Mouse (Mus musculus): Measurements from ENCODE around the gene Spint1. TPM values are rescaled to one million over a fixed set of nuclear protein-coding genes. Genes with fewer than 3 reads are reported as not detected.

Spint1 gene
- total RNA-seq, 1 experiment = 80.3 TPM

- in situ Hi-C loops (cut with MboI; ENCODE audit: low sequenced_read_pairs in 2 of 2, unreplicated experiment in 2 of 2) = no loop called here
- DNase-seq (ENCODE audit: low read depth, low spot score) = no peak
- Histone ChIP-seq H3K9ac (ENCODE audit: insufficient read depth, low read depth, low read length, poor library complexity, severe bottlenecking) (no peak overlapping the region), H3K36me3 (ENCODE audit: control insufficient read depth, insufficient read depth, low read length, poor library complexity, severe bottlenecking) (no peaks in the 10 kb centered on the region), H3K4me3 (ENCODE audit: insufficient read depth in 1 of 2, low read depth in 1 of 2, low read length in 2 of 2, poor library complexity in 1 of 2, severe bottlenecking in 1 of 2) (no peak overlapping the region), H3K27ac (ENCODE audit: insufficient read depth, low read depth, low read length, poor library complexity, severe bottlenecking) (no peak overlapping the region), H3K9me3 (ENCODE audit: control insufficient read depth, insufficient read depth, low read depth, low read length) (no peaks in the 10 kb centered on the region), H3K4me1 (ENCODE audit: control insufficient read depth in 2 of 2, insufficient read depth in 2 of 2, low read length in 2 of 2, poor library complexity in 1 of 2) (peaks cover 0 to 9% of the 10 kb centered on the region in 2 experiments; a peak in 2 of 4 replicates)
- TF ChIP-seq CHD2 (IDR thresholded peaks at IDR 0.05; ENCODE audit: low read depth, low read length) (no peak), MAFK (IDR thresholded peaks at IDR 0.05; ENCODE audit: insufficient read depth, low read depth, low read length) (no peak)
Observed at GRCm38 (mm10) chr2:119196316-119197108, 40.6 kb upstream of the Spint1 start.

GRCm38 (mm10) chr2:119197493-119197892 is 39.7 kb upstream of the Spint1 start:
- H3K9ac ChIP-seq (ENCODE audit: insufficient read depth, low read depth, low read length, poor library complexity, severe bottlenecking) = no peak overlapping the region
- no peak for DNase-seq (ENCODE audit: low read depth, low spot score)
- H3K4me1 ChIP-seq (ENCODE audit: control insufficient read depth in 2 of 2, insufficient read depth in 2 of 2, low read length in 2 of 2, poor library complexity in 1 of 2) = peaks cover 0 to 9% of the 10 kb centered on the region in 2 experiments; a peak in 2 of 4 replicates
- H3K4me3 ChIP-seq (ENCODE audit: insufficient read depth in 1 of 2, low read depth in 1 of 2, low read length in 2 of 2, poor library complexity in 1 of 2, severe bottlenecking in 1 of 2) = no peak overlapping the region
- TF ChIP-seq ZNF384 (IDR thresholded peaks at IDR 0.05; ENCODE audit: low read depth, low read length) = no peak
- TF ChIP-seq CHD2 (IDR thresholded peaks at IDR 0.05; ENCODE audit: low read depth, low read length) = no peak
- TF ChIP-seq ZC3H11A (IDR thresholded peaks at IDR 0.05; ENCODE audit: borderline replicate concordance, low read depth, low read length) = no peak
- no peak for TF ChIP-seq MAFK (IDR thresholded peaks at IDR 0.05; ENCODE audit: insufficient read depth, low read depth, low read length)
- TF ChIP-seq HCFC1 (IDR thresholded peaks at IDR 0.05; ENCODE audit: borderline replicate concordance, insufficient read depth, low read length) = no peak
- H3K9me3 ChIP-seq (ENCODE audit: control insufficient read depth, insufficient read depth, low read depth, low read length) = no peaks in the 10 kb centered on the region
- in situ Hi-C loops (cut with MboI; ENCODE audit: low sequenced_read_pairs in 2 of 2, unreplicated experiment in 2 of 2) = no loop called here
- H3K36me3 ChIP-seq (ENCODE audit: control insufficient read depth, insufficient read depth, low read length, poor library complexity, severe bottlenecking) = no peaks in the 10 kb centered on the region
- no peak overlapping the region for H3K27ac ChIP-seq (ENCODE audit: insufficient read depth, low read depth, low read length, poor library complexity, severe bottlenecking)

- TF ChIP-seq ZC3H11A (IDR thresholded peaks at IDR 0.05; ENCODE audit: borderline replicate concordance, low read depth, low read length) (no peak), ZNF384 (IDR thresholded peaks at IDR 0.05; ENCODE audit: low read depth, low read length) (no peak), CHD2 (IDR thresholded peaks at IDR 0.05; ENCODE audit: low read depth, low read length) (no peak), HCFC1 (IDR thresholded peaks at IDR 0.05; ENCODE audit: borderline replicate concordance, insufficient read depth, low read length) (no peak), MAFK (IDR thresholded peaks at IDR 0.05; ENCODE audit: insufficient read depth, low read depth, low read length) (no peak)
- Histone ChIP-seq H3K9me3 (ENCODE audit: control insufficient read depth, insufficient read depth, low read depth, low read length) (no peaks in the 10 kb centered on the region), H3K36me3 (ENCODE audit: control insufficient read depth, insufficient read depth, low read length, poor library complexity, severe bottlenecking) (no peaks in the 10 kb centered on the region), H3K9ac (ENCODE audit: insufficient read depth, low read depth, low read length, poor library complexity, severe bottlenecking) (no peak overlapping the region), H3K4me3 (ENCODE audit: insufficient read depth in 1 of 2, low read depth in 1 of 2, low read length in 2 of 2, poor library complexity in 1 of 2, severe bottlenecking in 1 of 2) (no peak overlapping the region), H3K27ac (ENCODE audit: insufficient read depth, low read depth, low read length, poor library complexity, severe bottlenecking) (no peak overlapping the region), H3K4me1 (ENCODE audit: control insufficient read depth in 2 of 2, insufficient read depth in 2 of 2, low read length in 2 of 2, poor library complexity in 1 of 2) (peaks cover 0 to 9% of the 10 kb centered on the region in 2 experiments; a peak in 2 of 4 replicates)
- DNase-seq (ENCODE audit: low read depth, low spot score) = no peak
- in situ Hi-C loops (cut with MboI; ENCODE audit: low sequenced_read_pairs in 2 of 2, unreplicated experiment in 2 of 2) = no loop called here
Observed at GRCm38 (mm10) chr2:119198049-119198448, 39.1 kb upstream of the Spint1 start.

- Histone ChIP-seq H3K9me3 (ENCODE audit: control insufficient read depth, insufficient read depth, low read depth, low read length) (no peaks in the 10 kb centered on the region), H3K27ac (ENCODE audit: insufficient read depth, low read depth, low read length, poor library complexity, severe bottlenecking) (no peak overlapping the region), H3K4me1 (ENCODE audit: control insufficient read depth in 2 of 2, insufficient read depth in 2 of 2, low read length in 2 of 2, poor library complexity in 1 of 2) (peaks cover 0 to 7% of the 10 kb centered on the region in 2 experiments; a peak in 1 of 4 replicates), H3K9ac (ENCODE audit: insufficient read depth, low read depth, low read length, poor library complexity, severe bottlenecking) (no peak overlapping the region), H3K36me3 (ENCODE audit: control insufficient read depth, insufficient read depth, low read length, poor library complexity, severe bottlenecking) (no peaks in the 10 kb centered on the region), H3K4me3 (ENCODE audit: insufficient read depth in 1 of 2, low read depth in 1 of 2, low read length in 2 of 2, poor library complexity in 1 of 2, severe bottlenecking in 1 of 2) (no peak overlapping the region)
- in situ Hi-C loops (cut with MboI; ENCODE audit: low sequenced_read_pairs in 2 of 2, unreplicated experiment in 2 of 2) = no loop called here
- TF ChIP-seq CHD2 (IDR thresholded peaks at IDR 0.05; ENCODE audit: low read depth, low read length) = no peak
- TF ChIP-seq MAFK (IDR thresholded peaks at IDR 0.05; ENCODE audit: insufficient read depth, low read depth, low read length) = no peak
- TF ChIP-seq HCFC1 (IDR thresholded peaks at IDR 0.05; ENCODE audit: borderline replicate concordance, insufficient read depth, low read length) = no peak
- DNase-seq (ENCODE audit: low read depth, low spot score) = no peak
Observed at GRCm38 (mm10) chr2:119198934-119199333, 38.2 kb upstream of the Spint1 start.
